21 mouse cellular contexts compared by ENCODE assay signal in the genomic region with DNA sequence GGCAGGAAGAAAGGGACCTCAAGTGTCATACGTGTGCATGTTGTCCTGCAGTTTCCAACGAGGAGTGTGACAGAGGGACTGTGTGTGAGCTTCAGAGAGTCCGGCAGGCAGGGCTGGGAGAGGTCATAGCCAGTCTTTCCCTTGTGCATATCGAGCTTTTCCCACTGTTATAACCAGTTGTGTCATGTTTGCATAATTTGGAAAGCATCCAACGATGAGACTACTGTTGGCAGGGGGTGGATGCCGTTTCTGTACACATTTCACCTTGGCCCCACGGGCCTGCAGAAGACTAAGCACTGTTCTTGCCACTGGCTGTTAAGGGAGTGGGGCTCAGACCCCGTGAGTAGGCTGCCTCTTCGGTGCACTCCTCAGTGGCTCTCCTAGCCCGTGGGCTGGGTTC.
DNase-seq lines count a peak whose midpoint lies in the region; ATAC-seq and TF ChIP-seq lines count a peak whose summit lies in the region.
"Had no signal": no experiment of that assay in that cellular context is flagged by ENCODE, and none has a peak within 500 bp of the region (broad histone marks: within the 10 kb centered on the region; RNA-seq: fewer than 3 reads in every experiment).

No protein-coding gene starts in this region.

- H3K9me3 ChIP-seq in lung, embryonic 14.5 days (ENCODE audit: low read depth, low read length) = no peaks in the 10 kb centered on the region
- H3K9me3 ChIP-seq: intestine, embryonic 15.5 days; midbrain, embryonic 13.5 days; neural tube, embryonic 12.5 days had no signal

- no peaks in the 10 kb centered on the region for H3K27me3 ChIP-seq in lung, embryonic 14.5 days (ENCODE audit: insufficient read depth, low read length)
- H3K27me3 ChIP-seq: forebrain, embryonic 12.5 days; hindbrain, embryonic 12.5 days; intestine, embryonic 15.5 days; liver, embryonic 13.5 days; midbrain, embryonic 13.5 days; neural tube, embryonic 12.5 days had no signal

- no peaks in the 10 kb centered on the region for H3K36me3 ChIP-seq in lung, embryonic 14.5 days (ENCODE audit: insufficient read depth)
- H3K36me3 ChIP-seq: forebrain, embryonic 12.5 days; G1E; hindbrain, embryonic 12.5 days; intestine, embryonic 15.5 days; liver, embryonic 13.5 days; midbrain, embryonic 13.5 days; neural tube, embryonic 12.5 days had no signal

- 45% methylated on average over 10 of the region's 10 CpGs for WGBS in lung, embryonic 14.5 days

- ATAC-seq in lung, embryonic 14.5 days (ENCODE audit: insufficient read depth) = peak; percentile 24; the same call in 1 of the 2 replicates
- ATAC-seq in granulocyte monocyte progenitor cell, adult 5-6 weeks (replicated peaks; ENCODE audit: poor library complexity, severe bottlenecking) = no peak
- ATAC-seq in inflammation-experienced regulatory T-cells, adult 6 months = no peak
- ATAC-seq: intestine, embryonic 15.5 days; midbrain, embryonic 13.5 days had no signal

- no peak overlapping the region for H3K4me3 ChIP-seq in lung, embryonic 14.5 days (ENCODE audit: low read depth, low read length)
- H3K4me3 ChIP-seq: forebrain, embryonic 12.5 days; heart, adult 2 months; hindbrain, embryonic 12.5 days; intestine, embryonic 15.5 days; liver, embryonic 13.5 days; midbrain, embryonic 13.5 days; neural tube, embryonic 12.5 days had no signal

- H3K9ac ChIP-seq in lung, embryonic 14.5 days = no peak overlapping the region
- H3K9ac ChIP-seq: forebrain, embryonic 12.5 days; hindbrain, embryonic 12.5 days; intestine, embryonic 15.5 days; liver, embryonic 13.5 days; midbrain, embryonic 13.5 days; neural tube, embryonic 12.5 days had no signal

- TF ChIP-seq CTCF in lung, embryonic 14.5 days (IDR thresholded peaks at IDR 0.05; ENCODE audit: low read depth) = no peak

- no peak overlapping the region for H3K27ac ChIP-seq in lung, embryonic 14.5 days (ENCODE audit: low read depth)
- H3K27ac ChIP-seq: forebrain, embryonic 12.5 days; heart, adult 2 months; hindbrain, embryonic 12.5 days; intestine, embryonic 15.5 days; liver, embryonic 13.5 days; midbrain, embryonic 13.5 days; neural tube, embryonic 12.5 days had no signal

- H3K4me1 ChIP-seq in lung, embryonic 14.5 days (ENCODE audit: insufficient read depth) = peaks cover 8% of the 10 kb centered on the region

- peak; percentile 55 for DNase-seq in adrenal gland, adult 8-10 months
- no peak for DNase-seq in adrenal gland, postnatal 25 days
- peak; percentile 67 for DNase-seq in lung, embryonic 14.5 days
- no peak for DNase-seq in lung, postnatal 36 days
- peak; percentile 66 for DNase-seq in MN1 (ENCODE audit: low spot score)
- peak; percentile 39 to 40 for DNase-seq in adrenal gland, postnatal 36 days
- DNase-seq: cerebellum, adult 2 months; cerebellum, postnatal 36 days; kidney, postnatal 36 days; liver, embryonic 13.5 days; right cerebral cortex, adult 18-20 months; thymus, adult 2 months had no signal

- no peak overlapping the region for H3K4me2 ChIP-seq in lung, embryonic 14.5 days
- H3K4me2 ChIP-seq: forebrain, embryonic 12.5 days; hindbrain, embryonic 12.5 days; intestine, embryonic 15.5 days; liver, embryonic 13.5 days; midbrain, embryonic 13.5 days; neural tube, embryonic 12.5 days had no signal

Comparison
In these comparisons a context has a peak if more than half of its experiments do, and no peak if none do; other contexts are left out.
1. DNase-seq: peak in adrenal gland, adult 8-10 months (single experiment), lung, embryonic 14.5 days (single experiment), MN1 (single experiment) and adrenal gland, postnatal 36 days (2 of 2); none in adrenal gland, postnatal 25 days (single experiment) and lung, postnatal 36 days (single experiment).